Mouse (Mus musculus) kidney, adult 2 months (tissue): ENCODE measurements at regions not wholly inside any gene's neighbourhood (a gene's known extent, or its start where the extent isn't known, plus 50 kb on each side); places are given as distances from the start of the nearest gene placed in this dataset.

ENCODE experiments used
- DNase-seq: peaks from one replicate; pipeline ENCODE4 v3.0.0; 2021
- H3K27ac ChIP-seq: fragments of 200-500 bp; 2 replicates; pipeline ENCODE4 v1.5.1; 2012; ENCODE audit warnings: low read depth, low read length, control low read depth, inconsistent platforms; ENCODE audit not compliant: insufficient read depth
- H3K27me3 ChIP-seq: fragments of 200-500 bp; replicated peaks from 2 replicates; pipeline ENCODE4 v1.6.1; 2012; ENCODE audit warnings: mild to moderate bottlenecking, moderate library complexity, low read length, inconsistent platforms; ENCODE audit not compliant: control insufficient read depth, insufficient read depth
- H3K36me3 ChIP-seq: fragments of 200-500 bp; 2 replicates; pipeline ENCODE4 v1.6.1; 2012; ENCODE audit warnings: mild to moderate bottlenecking, moderate library complexity, low read length, inconsistent platforms; ENCODE audit not compliant: control insufficient read depth, insufficient read depth
- H3K4me1 ChIP-seq: fragments of 200-500 bp; 2 replicates; pipeline ENCODE4 v1.6.1; 2011; ENCODE audit warnings: low read length; ENCODE audit not compliant: control insufficient read depth, insufficient read depth
- H3K4me3 ChIP-seq: fragments of 200-500 bp; 2 replicates; pipeline ENCODE4 v1.5.1; 2011; ENCODE audit warnings: mild to moderate bottlenecking, low read depth, low read length, control low read depth; ENCODE audit not compliant: insufficient read depth
- CTCF ChIP-seq: fragments of 200-500 bp; conservative IDR thresholded peaks from 2 replicates; pipeline ENCODE4 v1.5.1; 2011; ENCODE audit warnings: low read depth, mild to moderate bottlenecking, control low read depth, low read length, moderate library complexity, mixed read lengths; ENCODE audit not compliant: insufficient read depth, insufficient read length
- POLR2A ChIP-seq: fragments of 200-500 bp; IDR thresholded peaks from one replicate; pipeline ENCODE4 v1.6.1; 2011; ENCODE audit warnings: low read depth, low read length, control low read depth
- WGBS: fragments of 180-500 bp; shearing (Covaris S2); methylation state at CpG from one replicate; pipeline ENCODE4 v1.1.7; 2018; 5-methylcytosine and 5-hydroxymethylcytosine counted together

GRCm38 (mm10) chr3:147966827-147967226, 1023.5 kb downstream of the Adgrl2 start:
- H3K27me3 ChIP-seq = no peaks in the 10 kb centered on the region
- H3K4me3 ChIP-seq = no peak overlapping the region
- 81% methylated on average over 8 of the region's 8 CpGs for WGBS
- DNase-seq = no peak
- no peaks in the 10 kb centered on the region for H3K4me1 ChIP-seq
- no peak overlapping the region for H3K27ac ChIP-seq
- TF ChIP-seq POLR2A (no peak), CTCF (no peak)
- no peaks in the 10 kb centered on the region for H3K36me3 ChIP-seq

GRCm38 (mm10) chr3:147966379-147966778, 1024.0 kb downstream of the Adgrl2 start:
- Histone ChIP-seq H3K27me3 (no peaks in the 10 kb centered on the region), H3K4me3 (no peak overlapping the region), H3K27ac (no peak overlapping the region), H3K36me3 (no peaks in the 10 kb centered on the region), H3K4me1 (no peaks in the 10 kb centered on the region)
- DNase-seq = no peak
- TF ChIP-seq CTCF (no peak), POLR2A (no peak)
- 66% methylated on average over 12 of the region's 12 CpGs for WGBS

DNA sequence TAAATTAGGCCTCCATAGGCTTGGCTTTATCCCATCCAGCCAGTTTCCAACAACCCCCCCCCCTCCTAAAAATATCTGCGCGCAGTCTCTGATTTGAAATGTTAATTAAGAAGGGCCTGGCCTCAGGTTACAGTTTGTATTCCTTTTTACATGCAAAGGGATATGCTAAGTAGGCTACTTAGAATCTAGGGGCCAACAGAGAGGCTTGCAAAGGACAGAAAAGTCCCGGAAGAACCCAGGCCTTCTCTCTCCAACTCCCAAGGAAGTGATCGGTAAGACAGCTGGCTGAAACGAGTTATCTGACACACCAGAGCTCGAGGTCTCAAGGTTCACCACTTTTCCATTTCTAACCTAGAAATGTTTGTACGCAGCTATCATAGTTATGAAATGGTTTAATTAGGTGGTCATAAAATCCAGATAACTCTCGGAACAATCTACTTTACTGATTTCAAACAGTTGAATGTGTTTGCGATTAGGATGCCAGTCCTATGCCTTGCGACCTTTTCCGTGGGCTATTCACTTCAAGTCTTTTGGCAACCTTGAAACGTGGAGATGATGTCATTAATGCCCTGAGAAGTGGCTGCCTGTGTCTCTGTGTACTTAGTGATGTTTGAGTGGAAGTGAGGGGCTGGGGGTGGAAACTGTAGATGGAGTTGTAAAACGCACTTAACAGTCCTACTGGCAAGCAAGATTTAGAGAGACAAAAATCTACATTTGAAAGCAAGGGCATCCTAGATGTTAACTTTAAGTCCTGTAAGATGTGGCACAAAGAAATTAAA, 1026.5 kb downstream of the Adgrl2 start:
- no peak overlapping the region for H3K27ac ChIP-seq
- H3K27me3 ChIP-seq = no peaks in the 10 kb centered on the region
- no peak overlapping the region for H3K4me3 ChIP-seq
- no peak for TF ChIP-seq POLR2A
- no peak for TF ChIP-seq CTCF
- WGBS = 44% methylated on average over 13 of the region's 13 CpGs
- no peak for DNase-seq
- H3K36me3 ChIP-seq = no peaks in the 10 kb centered on the region
- H3K4me1 ChIP-seq = no peaks in the 10 kb centered on the region

GRCm38 (mm10) chr3:147948041-147948592, 1042.2 kb downstream of the Adgrl2 start:
- DNase-seq = no peak
- Histone ChIP-seq H3K27me3 (no peaks in the 10 kb centered on the region), H3K36me3 (no peaks in the 10 kb centered on the region), H3K4me1 (no peaks in the 10 kb centered on the region), H3K27ac (no peak overlapping the region), H3K4me3 (no peak overlapping the region)
- 45% methylated on average over 13 of the region's 13 CpGs for WGBS
- TF ChIP-seq POLR2A = no peak
- TF ChIP-seq CTCF = no peak

GRCm38 (mm10) chr3:147943314-147943713, 1047.0 kb downstream of the Adgrl2 start:
- Histone ChIP-seq H3K36me3 (no peaks in the 10 kb centered on the region), H3K27ac (no peak overlapping the region), H3K4me3 (no peak overlapping the region), H3K4me1 (no peaks in the 10 kb centered on the region), H3K27me3 (no peaks in the 10 kb centered on the region)
- TF ChIP-seq CTCF (no peak), POLR2A (no peak)
- no peak for DNase-seq
- 45% methylated on average over 4 of the region's 4 CpGs for WGBS

DNA sequence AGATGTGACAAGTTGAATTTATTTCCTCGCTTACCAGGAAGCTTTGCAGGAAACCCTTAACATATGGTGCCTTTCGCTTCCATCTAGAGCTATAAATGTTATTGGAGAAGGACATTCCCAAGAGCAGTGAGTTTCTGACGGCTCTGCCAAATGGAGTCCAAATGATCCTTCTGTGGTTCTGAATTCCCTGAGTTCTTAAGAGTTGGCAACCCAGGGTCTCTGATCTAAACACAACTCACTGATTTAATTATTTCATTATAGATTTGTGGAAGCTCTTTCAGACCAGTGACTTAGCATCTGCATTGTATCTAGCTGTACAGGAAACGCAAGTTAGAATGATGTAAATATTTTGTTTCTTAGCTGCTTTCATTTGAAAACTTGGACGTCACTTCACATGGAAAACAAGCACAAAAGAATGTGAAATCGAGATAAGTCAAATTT, 1059.5 kb downstream of the Adgrl2 start:
- Histone ChIP-seq H3K27ac (no peak overlapping the region), H3K4me3 (no peak overlapping the region), H3K4me1 (no peaks in the 10 kb centered on the region), H3K36me3 (no peaks in the 10 kb centered on the region), H3K27me3 (no peaks in the 10 kb centered on the region)
- TF ChIP-seq POLR2A = no peak
- no peak for TF ChIP-seq CTCF
- 60% methylated on average over 6 of the region's 6 CpGs for WGBS
- DNase-seq = no peak

DNA sequence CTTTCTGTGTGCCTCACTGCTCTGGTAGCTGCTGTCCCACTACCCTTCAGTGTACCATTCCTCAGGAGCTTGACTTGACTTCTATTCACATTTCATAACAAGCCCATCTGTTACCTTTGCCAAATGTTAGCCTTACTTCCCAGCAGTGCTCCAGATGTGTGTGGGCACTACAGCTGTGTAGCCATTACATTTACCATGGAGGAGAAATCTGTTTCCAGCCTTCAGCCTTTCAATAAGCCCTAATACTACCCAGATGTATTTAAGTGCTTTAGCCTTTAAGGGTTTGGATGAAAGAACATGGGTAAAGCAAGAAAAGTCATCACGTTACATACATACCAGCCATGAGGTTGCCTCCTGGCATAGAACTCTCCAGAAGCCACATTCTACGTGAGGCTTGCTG, 1068.0 kb downstream of the Ttll7 start:
- no peak for DNase-seq
- no peak for TF ChIP-seq CTCF
- no peak for TF ChIP-seq POLR2A
- Histone ChIP-seq H3K4me3 (no peak overlapping the region), H3K27me3 (no peaks in the 10 kb centered on the region), H3K4me1 (no peaks in the 10 kb centered on the region), H3K36me3 (no peaks in the 10 kb centered on the region), H3K27ac (no peak overlapping the region)
- WGBS = 94% methylated on average over 2 of the region's 2 CpGs
